Mouse (Mus musculus) gastrocnemius, postnatal 10 days (tissue): ENCODE results near the gene Ybx2. TPM values are rescaled to one million over a fixed set of nuclear protein-coding genes. Genes with fewer than 3 reads are reported as not detected.

Source experiments
- DNase-seq: peaks from one replicate; pipeline ENCODE4 v3.0.0; 2021; ENCODE audit warnings: mixed read lengths
- long read RNA-seq, 2 experiments: library from polyadenylated mRNA; stranded (forward); transcript quantifications; one replicate each; pipeline ENCODE4 v2.0.0; 2021
- total RNA-seq, 2 experiments: library from RNA; stranded (reverse); gene quantifications; 2 replicates each; pipeline ENCODE4 v1.2.3; 2021

The Ybx2 gene
- 1 to 10 TPM; 2.7 to 4.1 TPM for total RNA-seq
- long read RNA-seq, experiment 1, partial matches to known transcripts, result 0 of 3 reads
- long read RNA-seq, experiment 1, other reads (novel, unspliced or antisense), result 2 of 3 reads
- long read RNA-seq, experiment 2, partial matches to known transcripts, result 2 of 4 reads
- long read RNA-seq, experiment 2, other reads (novel, unspliced or antisense), result 1 of 4 reads

DNA sequence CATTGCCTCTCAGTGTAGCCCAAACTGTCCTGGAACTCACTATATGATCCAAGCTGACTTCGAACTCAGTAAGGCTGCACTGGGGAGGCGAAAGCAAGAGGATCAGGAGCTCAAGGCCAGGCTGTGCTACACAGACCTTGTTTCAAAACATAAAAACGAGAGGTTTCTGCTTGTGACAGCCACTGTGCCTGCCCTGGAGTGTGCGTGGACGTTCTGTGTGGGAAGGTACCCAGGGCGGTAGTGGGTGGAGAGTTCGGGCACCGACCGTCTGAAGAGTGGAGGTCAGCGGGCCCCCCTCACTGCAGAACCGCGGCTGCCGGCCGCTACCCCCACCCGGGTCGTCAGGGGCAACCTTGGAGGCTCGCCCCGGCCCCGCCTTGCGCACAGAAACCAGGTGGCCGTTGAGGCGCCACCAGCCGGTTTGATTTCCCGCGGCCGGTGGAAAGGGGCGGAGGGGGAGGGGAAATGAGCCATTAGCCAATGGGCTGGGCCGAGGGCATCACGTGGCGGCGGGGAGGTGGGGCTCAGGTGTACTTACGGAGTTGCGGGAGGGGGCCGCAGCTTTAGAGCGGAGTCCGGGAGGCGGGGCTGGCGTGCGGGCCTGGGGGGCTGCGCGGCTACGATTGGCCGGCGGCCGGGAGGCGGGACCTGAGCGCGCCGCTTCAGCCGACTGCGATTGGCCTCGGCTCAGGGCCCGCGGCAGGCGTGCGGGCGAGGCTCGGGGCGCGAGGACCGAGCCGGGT, at the start of gene Ybx2:
Ybx2 (plus strand) TSS at position 660 of the 743 bp plus-strand sequence.
- DNase-seq, result peak; percentile 80

DNA sequence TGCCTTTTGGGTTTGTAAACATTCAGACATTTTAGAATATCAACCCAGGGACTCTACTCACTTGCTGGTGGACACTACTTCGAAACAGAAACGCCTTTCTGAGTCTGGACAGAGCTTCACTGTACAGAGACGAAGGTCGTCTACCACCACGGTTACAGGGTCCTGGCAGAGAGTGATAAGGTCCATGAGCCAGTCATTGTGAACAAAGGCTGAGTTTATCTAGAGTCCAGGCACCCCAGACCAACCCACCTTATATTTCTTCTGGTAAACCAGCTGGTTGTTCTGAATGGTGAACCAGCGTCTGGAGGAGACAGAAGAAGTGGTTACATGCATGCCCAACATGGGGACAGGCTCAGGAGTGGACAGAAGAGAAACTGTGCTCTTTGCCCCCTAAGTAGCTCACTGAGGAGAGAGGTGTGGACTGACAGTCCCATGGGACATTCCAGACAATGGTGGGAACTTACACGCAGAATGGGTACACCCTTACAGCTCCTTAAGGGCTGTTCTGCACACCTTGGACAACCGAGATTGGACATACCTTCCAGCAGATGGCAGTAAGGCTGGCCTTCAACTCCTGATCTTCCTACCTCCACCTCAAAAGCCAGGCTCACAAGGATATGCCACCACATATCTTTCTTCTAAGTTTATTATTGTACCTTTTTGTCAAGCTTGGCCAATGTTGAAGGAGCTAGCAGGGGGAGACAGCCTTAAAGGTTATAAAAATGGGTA, 48.5 kb upstream of the Ybx2 start:
- DNase-seq, result no peak

DNA sequence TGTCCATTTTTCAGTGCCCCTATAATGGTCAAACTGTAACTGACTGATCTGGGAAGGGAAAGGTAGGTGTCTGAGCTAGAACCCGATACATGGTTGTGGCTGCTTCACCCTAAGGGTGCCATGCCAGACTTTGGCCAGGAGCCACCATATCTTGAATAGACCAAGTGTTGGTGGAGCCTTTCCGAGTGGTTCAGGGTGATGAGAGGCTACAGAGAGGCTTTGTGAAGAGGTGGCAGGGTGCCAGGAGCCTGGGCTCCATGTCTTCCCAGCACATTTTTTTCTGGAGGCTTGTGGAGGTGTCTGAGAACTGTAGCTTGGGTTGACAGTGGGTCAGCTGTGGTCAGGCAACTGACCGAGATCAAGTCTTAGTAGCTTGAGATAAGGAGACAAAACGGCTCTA, 44.1 kb upstream of the Ybx2 start:
- no peak for DNase-seq

DNA sequence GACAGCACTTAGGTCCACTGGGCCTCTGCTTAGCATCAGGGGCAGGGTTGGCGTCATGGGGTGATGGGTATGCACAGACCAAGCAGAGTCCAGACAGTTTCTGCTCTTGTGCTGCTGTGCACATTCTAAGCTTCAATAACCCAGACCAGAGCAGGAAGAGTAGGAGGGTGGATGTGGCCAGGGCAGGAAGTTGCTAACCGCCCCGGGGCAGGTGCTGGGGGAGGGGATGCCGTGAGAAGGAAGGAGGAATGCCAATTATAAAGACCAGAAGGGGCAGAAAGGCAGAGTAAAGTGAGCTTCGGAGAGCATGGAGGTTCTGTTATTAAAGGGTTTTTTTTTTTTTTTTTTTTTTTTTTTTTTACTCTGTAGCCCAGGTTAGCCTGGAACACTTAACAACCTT, 40.9 kb upstream of the Ybx2 start:
- no peak for DNase-seq

DNA sequence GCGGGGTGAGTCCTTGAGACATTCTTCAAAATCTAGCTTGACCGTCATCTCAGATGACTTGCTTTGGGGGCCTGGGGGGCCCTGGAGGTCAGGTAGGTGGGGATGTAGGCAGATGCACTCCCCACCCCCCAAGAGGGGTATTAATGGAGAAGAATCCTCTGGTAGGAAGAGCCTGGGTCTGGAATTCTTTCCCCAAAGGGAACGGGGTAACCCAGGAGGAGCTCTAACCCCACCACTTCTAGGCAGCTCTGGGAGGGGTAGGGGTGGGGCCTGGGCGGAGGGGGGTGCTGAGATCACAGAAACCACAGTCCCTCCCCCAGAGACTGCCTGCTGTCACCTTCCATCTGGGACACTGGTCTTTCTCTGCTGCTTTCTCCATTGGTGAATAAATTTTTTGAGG, 40.3 kb upstream of the Ybx2 start, which contains the start of gene Acap1:
Acap1 (minus strand) TSS at position 249 of the 400 bp plus-strand sequence.
- DNase-seq, result no peak

DNA sequence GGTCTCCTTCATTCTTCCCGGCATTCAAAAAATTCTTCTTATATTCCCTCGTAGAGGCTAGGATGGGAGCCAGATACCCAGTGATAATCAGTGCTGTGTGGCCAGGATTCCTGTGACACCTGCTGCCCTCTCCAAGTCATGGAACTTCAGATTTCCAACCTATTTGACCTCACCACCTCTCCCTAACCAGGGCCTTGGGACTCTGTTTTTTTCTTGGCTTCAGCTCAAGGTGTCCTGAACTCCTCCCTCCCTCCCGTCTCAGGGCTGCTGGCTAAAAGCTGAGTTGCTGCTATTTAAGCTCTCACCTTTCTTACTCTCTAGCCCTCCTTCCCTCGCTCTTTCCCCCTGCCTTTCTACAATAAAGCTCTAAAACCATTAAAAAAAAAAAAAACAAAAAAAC, 35.7 kb upstream of the Ybx2 start:
- no peak for DNase-seq

DNA sequence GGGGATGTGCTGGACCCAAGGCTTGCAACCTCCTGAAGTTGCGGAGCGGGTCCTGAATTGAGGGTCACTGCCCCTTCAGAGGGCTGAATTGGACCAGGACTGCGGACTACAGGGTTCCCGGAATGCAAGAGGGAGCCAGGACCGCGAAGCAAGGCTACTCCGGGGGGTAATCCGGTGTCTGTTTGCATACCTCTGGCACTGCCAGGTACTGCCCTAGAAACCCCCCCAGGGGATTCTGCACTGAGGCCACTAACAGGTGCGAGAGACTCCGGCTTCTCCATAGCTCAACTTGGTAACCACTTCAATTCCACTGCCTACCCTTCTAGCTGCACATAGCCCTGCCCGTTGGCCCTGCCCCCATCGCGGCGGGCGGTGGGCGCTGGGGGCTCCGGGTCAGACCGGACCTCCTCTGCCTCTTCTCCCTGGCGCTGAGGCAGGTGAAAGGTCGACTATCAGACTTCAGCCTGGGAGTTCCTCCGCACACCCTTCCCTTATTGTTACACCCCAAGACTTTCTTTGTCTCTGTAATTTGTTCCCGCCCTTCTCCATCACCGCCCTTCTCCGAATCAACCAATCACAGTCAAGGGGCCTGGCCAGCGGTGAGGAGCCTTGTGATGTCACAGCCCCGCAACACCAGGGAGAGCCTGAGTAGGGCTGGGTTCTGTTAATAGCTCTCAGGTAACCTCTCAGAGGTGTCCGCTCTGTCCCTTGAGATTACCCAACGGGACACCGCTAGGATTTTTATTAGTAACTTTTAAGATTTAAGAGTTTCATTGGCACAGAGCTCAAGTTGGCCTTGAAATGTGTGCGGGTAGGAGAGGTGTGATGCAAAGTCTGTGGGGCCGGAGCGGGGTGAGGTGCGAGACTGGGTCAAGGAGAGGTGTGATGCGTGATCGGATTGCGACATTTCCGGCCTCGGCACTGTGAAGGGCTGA, 34.9 kb upstream of the Ybx2 start, which contains the start of the genes 2810408A11Rik and Neurl4:
2810408A11Rik (minus strand) TSS at position 517 of the 935 bp plus-strand sequence.
Neurl4 (plus strand) TSS at position 602 of the 935 bp plus-strand sequence.
- peak; percentile 74 for DNase-seq

DNA sequence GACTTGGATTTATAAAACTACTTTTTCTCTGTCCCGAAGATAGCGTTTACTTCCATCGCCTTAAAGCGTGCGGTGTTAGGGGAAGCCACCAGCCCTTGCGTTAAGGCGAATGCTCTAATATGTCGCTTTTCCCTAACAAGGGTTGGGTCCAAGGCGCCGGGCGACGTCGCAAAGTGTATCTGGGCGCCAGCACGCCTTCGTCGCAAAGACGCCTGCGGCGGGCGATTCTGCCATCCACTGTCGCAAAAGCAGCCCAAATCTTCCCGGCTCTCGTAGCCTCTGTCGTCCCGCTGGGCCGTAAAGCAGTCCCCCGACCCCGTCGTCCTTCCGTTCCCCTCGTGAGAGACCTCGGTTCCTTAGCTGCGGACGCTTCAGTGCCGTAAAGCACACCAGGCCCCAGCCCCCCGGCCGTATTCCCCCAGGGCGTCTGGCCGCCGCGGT, 34.2 kb upstream of the Ybx2 start:
- DNase-seq, result peak; percentile 90

DNA sequence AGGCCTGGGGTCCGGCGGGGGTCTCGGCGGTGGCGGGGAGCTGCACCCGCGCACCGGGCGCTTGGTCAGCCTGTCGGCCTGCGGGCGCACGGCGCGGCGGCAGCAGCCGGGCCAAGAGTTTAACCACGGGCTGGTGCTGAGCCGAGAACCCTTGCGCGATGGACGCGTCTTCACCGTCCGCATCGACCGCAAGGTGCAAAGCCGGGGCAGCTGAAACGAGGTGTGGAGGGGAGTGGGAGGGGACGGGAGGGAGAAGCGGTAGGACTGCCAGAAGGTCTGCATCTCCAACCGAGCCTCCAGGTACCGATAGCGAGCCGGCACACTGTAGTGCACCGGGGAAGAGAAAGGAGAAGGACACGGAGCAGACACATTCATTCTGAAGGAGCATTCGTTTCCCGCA, 33.6 kb upstream of the Ybx2 start:
- DNase-seq, result no peak

DNA sequence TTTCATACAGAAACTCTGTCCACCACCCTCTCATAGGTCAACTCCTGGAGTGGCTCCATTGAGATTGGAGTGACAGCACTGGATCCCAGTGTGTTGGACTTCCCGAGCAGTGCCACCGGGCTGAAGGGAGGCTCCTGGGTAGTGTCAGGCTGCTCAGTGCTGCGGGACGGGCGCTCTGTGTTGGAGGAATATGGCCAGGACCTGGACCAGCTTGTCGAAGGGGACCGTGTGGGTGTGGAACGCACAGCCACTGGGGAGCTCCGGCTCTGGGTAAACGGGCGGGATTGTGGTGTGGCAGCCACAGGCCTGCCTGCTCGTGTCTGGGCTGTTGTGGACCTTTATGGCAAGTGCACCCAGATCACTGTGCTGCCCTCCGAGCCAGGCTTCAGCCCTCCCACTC, 32.6 kb upstream of the Ybx2 start:
- DNase-seq, result peak; percentile 8

DNA sequence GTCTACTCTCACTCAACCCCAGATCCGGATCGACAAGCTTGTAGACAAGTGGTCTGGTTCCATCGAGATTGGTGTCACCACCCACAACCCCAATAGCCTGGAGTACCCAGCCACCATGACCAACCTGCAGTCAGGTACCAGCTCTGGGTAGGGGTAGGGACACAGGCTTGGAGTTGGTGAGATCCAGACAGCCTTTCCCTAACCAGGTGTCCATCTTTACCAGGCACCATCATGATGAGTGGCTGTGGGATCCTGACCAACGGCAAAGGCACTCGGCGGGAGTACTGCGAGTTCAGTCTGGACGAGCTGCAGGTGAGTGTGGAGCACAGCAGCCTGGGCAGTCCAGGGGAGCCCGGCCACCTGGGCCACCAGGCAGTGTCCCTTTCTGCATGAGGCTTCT, 31.3 kb upstream of the Ybx2 start:
- DNase-seq, result no peak

DNA sequence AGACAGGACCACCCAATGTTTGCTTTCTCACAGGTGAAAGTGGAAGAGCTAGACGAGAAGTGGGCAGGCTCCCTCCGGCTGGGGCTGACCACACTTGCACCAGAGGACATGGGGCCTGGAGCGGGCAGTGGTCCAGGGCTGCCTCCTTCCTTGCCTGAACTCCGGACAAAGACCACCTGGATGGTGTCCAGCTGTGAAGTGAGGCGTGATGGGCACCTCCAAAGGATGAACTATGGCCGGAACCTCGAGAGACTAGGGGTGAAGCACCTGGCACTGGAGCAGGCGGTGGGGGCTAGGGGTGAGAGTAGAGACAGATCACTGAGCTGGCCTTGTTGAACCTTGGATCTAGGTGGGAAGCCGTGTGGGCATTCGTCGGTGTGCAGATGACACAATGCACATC, 27.0 kb upstream of the Ybx2 start:
- DNase-seq, result no peak

DNA sequence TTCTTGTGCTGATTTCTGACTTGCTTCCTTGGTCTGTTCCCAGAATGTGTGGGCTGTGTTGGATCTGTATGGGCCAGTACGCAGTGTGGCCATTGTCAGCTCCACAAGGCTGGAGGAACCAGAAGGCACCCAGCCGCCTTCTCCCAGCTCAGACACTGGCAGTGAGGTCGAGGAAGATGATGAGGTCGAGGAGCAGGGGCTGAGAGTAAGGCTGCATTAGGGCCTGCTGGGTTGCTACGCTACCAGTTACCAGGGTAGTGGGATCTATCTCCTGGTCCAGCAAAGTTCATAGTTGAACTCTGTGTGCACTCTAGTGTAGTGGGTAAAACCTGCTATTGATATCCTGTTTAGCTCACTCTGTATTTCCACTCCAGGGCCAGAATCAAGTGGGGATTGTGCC, 26.4 kb upstream of the Ybx2 start:
- DNase-seq, result no peak

DNA sequence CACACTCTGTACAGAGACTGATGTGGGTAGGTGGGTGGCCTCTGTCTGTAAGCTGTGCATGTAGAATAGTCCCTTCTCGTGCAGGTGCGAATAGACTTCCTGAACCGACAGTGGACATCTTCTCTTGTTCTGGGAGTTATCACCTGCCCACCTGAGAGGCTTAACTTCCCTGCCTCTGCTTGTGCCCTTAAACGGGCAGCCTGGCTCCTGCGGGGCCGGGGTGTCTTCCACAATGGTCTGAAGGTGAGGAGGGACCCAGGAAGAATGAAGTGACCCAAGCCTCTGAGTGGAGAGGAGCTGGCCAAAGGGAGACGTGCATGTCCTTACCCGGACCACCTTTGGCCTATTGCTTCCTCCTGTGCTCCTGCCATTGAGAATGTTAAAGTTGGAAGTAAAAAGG, 25.4 kb upstream of the Ybx2 start:
- DNase-seq, result no peak

DNA sequence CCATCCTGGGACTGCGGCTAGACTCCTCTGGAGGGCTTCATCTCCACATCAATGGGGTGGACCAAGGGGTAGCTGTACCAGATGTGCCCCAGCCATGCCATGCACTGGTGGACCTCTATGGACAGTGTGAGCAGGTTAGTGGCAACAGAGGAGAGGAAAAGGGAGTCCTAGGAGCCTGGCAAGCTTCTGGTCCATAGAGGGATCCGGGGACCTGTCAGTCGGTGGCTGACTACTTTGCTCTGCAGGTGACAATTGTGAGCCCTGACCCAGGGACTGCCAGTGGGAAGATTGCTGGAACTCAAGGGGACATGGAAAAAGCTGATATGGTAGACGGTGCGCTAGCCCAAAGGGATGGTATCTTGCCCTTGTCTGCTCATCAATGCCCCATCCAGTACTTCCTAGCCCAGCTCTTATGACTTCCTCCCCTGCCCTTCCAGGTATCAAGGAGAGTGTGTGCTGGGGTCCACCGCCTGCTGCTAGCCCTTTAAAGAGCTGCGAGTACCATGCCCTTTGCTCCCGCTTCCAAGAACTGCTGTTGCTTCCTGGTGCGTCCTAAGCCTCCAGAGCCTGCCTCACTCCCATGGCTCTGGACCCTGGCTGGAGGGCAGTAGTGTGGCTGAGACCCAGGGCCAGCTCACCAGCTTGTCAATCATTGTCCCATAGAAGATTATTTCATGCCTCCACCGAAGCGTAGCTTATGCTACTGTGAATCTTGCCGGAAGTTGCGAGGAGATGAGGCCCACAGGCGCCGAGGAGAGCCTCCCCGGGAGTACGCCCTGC, 24.6 kb upstream of the Ybx2 start:
- DNase-seq, result no peak

DNA sequence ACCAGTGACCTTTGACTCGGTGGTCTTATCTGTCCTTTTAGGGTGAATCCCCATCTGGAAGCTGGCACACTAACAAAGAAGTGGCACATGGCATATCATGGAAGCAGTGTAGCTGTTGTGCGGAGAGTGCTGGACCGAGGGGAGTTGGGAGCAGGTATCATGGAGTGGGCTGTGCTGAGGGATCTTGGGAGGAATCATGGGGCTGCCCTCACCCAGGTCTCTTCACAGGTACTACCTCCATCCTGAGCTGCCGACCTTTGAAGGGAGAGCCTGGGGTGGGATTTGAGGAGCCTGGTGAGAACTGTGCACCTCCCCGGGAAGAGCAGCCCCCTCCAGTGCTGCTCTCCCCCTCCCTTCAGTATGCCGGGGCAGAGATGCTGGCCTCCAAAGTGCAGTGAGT, 23.9 kb upstream of the Ybx2 start:
- DNase-seq, result no peak

DNA sequence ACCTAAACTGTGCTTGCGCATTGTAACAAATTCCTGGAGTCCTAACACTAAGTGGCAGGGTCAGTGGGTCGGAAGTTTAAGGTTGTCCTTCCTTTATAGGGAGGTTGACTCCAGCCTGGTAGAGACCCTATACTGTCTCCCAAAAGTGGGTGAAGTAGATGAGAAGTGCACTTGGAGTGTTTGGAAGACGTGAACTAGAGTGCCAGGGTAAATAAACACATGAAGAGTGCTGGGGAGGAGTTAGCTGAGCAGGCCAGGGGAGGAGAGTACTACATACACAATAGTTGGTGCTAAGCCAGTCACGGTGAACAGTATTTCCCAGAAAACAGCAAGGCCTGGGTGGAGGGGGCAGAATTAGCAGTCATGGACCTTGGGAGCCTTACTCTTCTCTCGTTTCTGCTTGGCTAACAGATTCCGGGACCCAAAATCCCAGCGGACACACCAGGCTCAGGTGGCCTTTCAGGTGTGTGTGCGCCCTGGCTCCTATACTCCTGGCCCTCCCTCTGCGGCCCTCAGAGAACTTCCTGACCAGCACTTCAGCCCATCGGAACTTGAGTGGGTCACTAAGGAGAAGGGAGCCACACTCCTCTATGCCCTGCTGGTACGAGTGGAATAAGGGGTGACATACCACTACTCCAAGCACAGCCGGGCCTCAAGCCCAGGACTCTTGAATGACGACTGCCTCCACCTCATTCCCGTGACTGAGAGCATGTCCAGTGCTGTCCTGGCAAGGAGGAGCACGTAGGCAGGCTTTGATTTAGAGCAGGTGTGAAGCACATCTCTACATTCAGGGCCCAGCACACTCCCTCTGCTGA, 22.7 kb upstream of the Ybx2 start:
- no peak for DNase-seq

DNA sequence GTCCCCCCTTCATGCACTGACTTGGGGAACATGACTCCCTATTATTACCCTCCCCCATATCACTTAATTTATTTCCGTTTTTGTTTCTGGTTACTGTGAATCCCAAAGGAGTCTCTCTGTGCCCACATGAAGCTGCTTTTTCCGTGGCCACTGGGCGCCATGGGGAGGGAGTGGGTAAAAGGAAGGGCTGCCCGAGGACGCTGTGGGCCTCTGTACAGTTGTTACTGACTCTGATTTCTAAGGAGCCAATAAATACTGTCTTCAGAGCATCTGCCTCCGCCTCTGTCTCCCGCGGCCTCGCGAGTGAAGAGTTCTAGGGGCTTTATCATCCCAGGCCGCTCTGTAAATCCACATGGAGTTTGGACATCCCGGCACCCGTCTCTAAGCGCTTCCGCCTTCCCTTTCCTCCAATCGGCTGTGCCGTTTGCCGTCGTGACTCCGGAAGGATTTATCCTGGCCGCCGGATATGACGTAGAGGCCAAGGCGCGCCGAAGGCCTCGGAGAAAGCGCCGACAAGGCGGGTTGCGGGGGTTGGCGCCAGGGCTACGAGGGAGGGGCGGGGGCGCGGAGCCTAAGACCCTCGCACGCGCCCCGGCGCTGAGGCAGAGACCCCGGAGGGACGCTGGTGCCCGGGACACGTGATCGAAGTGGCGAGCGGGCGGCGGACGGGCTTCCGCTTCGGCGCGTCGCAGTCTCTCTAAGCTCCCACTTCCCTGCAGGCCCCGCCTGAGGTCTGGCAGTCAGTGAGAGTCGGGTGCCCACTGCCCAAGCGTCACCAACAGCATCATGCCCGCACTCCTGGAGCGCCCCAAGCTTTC, 21.8 kb upstream of the Ybx2 start, which contains the start of gene Gps2:
Gps2 (plus strand) TSS at position 335 of the 818 bp plus-strand sequence.
- peak; percentile 89 for DNase-seq

DNA sequence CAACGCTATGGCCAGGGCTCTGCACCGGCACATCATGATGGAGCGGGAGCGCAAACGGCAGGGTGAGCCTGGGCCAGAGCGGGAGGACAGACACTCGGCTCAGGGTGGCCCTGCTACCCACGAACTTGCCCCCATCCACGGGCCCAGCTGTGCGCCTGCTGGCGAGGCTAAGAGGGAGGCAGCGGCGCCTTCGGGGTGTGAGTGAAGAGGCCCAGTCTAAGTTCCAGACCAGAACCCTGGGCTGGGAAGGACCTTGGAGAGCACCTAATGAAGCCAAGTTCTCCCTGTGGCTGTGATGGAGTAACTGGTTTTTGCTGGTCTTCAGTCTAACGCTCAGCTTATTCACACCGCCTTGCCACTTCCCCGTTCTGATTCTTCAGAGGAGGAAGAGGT, 21.2 kb upstream of the Ybx2 start:
- no peak for DNase-seq
